Mouse (Mus musculus): Measurements from ENCODE around the gene Isg20. TPM values are rescaled to one million over a fixed set of nuclear protein-coding genes. Genes with fewer than 3 reads are reported as not detected.

Gene Isg20
- total and polyA plus RNA-seq, 3 experiments: 6.9 to 44.2 (median 19.9) TPM

- Histone ChIP-seq H3K4me1 (ENCODE audit: control insufficient read depth in 1 of 2, insufficient read depth in 2 of 2) (0 out of 4 replicates have a peak, but pooled peaks cover 0 to 3% of the 10 kb centered on the region in 2 experiments), H3K4me3 (replicated peaks in 1 of 3; ENCODE audit: low read depth in 2 of 3, low read length in 2 of 3, poor library complexity in 1 of 3) (no peak overlapping the region), H3K27ac (ENCODE audit: insufficient read depth, low read depth) (no peak overlapping the region), H3K36me3 (replicated peaks in 1 of 2; ENCODE audit: control insufficient read depth in 1 of 2, insufficient read depth in 1 of 2, low read length in 1 of 2) (no peaks in the 10 kb centered on the region), H3K9me3 (replicated peaks; ENCODE audit: low read length) (no peaks in the 10 kb centered on the region), H3K9ac (ENCODE audit: insufficient read depth, low read depth) (no peak overlapping the region), H3K27me3 (replicated peaks) (peaks cover 31% of the 10 kb centered on the region), H3K4me2 (ENCODE audit: insufficient read depth, low read depth, poor library complexity, severe bottlenecking) (no peak overlapping the region), H3K79me2 (replicated peaks; ENCODE audit: control insufficient read depth, extremely low read depth, insufficient read depth, poor library complexity, severe bottlenecking) (no peaks in the 10 kb centered on the region)
- TF ChIP-seq POLR2A (IDR thresholded peaks at IDR 0.05; ENCODE audit: low read depth, low read length): no peak
- no peak for TF ChIP-seq MXI1 (IDR thresholded peaks at IDR 0.05; ENCODE audit: low read depth, low read length)
- TF ChIP-seq MAZ (IDR thresholded peaks at IDR 0.05; ENCODE audit: low read depth, low read length): no peak
- no peak for TF ChIP-seq MAFK (IDR thresholded peaks at IDR 0.05; ENCODE audit: insufficient replicate concordance, low read length)
- no peak for TF ChIP-seq MAX (IDR thresholded peaks at IDR 0.05; ENCODE audit: low read length)
- no peak for TF ChIP-seq POLR2AphosphoS2 (IDR thresholded peaks at IDR 0.05; ENCODE audit: low read depth, low read length)
- no peak for TF ChIP-seq ZMIZ1 (IDR thresholded peaks at IDR 0.05; ENCODE audit: low read depth, low read length)
- TF ChIP-seq JUND (conservative IDR thresholded peaks at IDR 0.05; ENCODE audit: low read depth, low read length): no peak
- dilution Hi-C loops (cut with MboI; ENCODE audit: extremely low pct_ligation_motif_present, extremely low pct_unique_long_range_greater_than_20kb, low sequenced_read_pairs): no loop called here
- in situ Hi-C loops (cut with MboI; ENCODE audit: low pct_ligation_motif_present, low pct_unique_long_range_greater_than_20kb, low sequenced_read_pairs): no loop called here
- DNase-seq (ENCODE audit: extremely low read depth): no peak
Measured at GRCm38 (mm10) chr7:78886496-78886895, 26.7 kb upstream of the Isg20 start.

- Histone ChIP-seq H3K27me3 (replicated peaks) (peaks cover 26% of the 10 kb centered on the region), H3K9me3 (replicated peaks; ENCODE audit: low read length) (no peaks in the 10 kb centered on the region), H3K4me2 (ENCODE audit: insufficient read depth, low read depth, poor library complexity, severe bottlenecking) (no peak overlapping the region), H3K79me2 (replicated peaks; ENCODE audit: control insufficient read depth, extremely low read depth, insufficient read depth, poor library complexity, severe bottlenecking) (no peaks in the 10 kb centered on the region), H3K27ac (ENCODE audit: insufficient read depth, low read depth) (no peak overlapping the region), H3K4me1 (ENCODE audit: control insufficient read depth in 1 of 2, insufficient read depth in 2 of 2) (0 out of 4 replicates have a peak, but pooled peaks cover 0 to 3% of the 10 kb centered on the region in 2 experiments), H3K9ac (ENCODE audit: insufficient read depth, low read depth) (no peak overlapping the region), H3K36me3 (replicated peaks in 1 of 2; ENCODE audit: control insufficient read depth in 1 of 2, insufficient read depth in 1 of 2, low read length in 1 of 2) (no peaks in the 10 kb centered on the region), H3K4me3 (replicated peaks in 1 of 3; ENCODE audit: low read depth in 2 of 3, low read length in 2 of 3, poor library complexity in 1 of 3) (no peak overlapping the region)
- no peak for DNase-seq (ENCODE audit: extremely low read depth)
- dilution Hi-C loops (cut with MboI; ENCODE audit: extremely low pct_ligation_motif_present, extremely low pct_unique_long_range_greater_than_20kb, low sequenced_read_pairs): no loop called here
- in situ Hi-C loops (cut with MboI; ENCODE audit: low pct_ligation_motif_present, low pct_unique_long_range_greater_than_20kb, low sequenced_read_pairs): no loop called here
- TF ChIP-seq HCFC1 (IDR thresholded peaks at IDR 0.05; ENCODE audit: low read depth, low read length): no peak
- no peak for TF ChIP-seq RCOR1 (conservative IDR thresholded peaks at IDR 0.05; ENCODE audit: low read depth, low read length)
- no peak for TF ChIP-seq MXI1 (IDR thresholded peaks at IDR 0.05; ENCODE audit: low read depth, low read length)
- TF ChIP-seq CHD1 (IDR thresholded peaks at IDR 0.05; ENCODE audit: low read depth, low read length): no peak
- no peak for TF ChIP-seq PAX5 (IDR thresholded peaks at IDR 0.05; ENCODE audit: low read length)
- TF ChIP-seq RAD21 (IDR thresholded peaks at IDR 0.05; ENCODE audit: low read depth, low read length): no peak
- TF ChIP-seq NRF1 (IDR thresholded peaks at IDR 0.05; ENCODE audit: low read depth, low read length): no peak
- no peak for TF ChIP-seq MYC (IDR thresholded peaks at IDR 0.05; ENCODE audit: low read depth, low read length)
- TF ChIP-seq USF2 (conservative IDR thresholded peaks at IDR 0.05; ENCODE audit: low read depth, low read length): no peak
- no peak for TF ChIP-seq TBP (conservative IDR thresholded peaks at IDR 0.05; ENCODE audit: low read depth, low read length)
- TF ChIP-seq ETS1 (conservative IDR thresholded peaks at IDR 0.05; ENCODE audit: low read depth, low read length): no peak
- no peak for TF ChIP-seq JUND (conservative IDR thresholded peaks at IDR 0.05; ENCODE audit: low read depth, low read length)
- TF ChIP-seq E2F4 (IDR thresholded peaks at IDR 0.05; ENCODE audit: insufficient replicate concordance, low read depth, low read length): no peak
Measured at GRCm38 (mm10) chr7:78887431-78887842, 25.8 kb upstream of the Isg20 start.

All from CH12.LX (cell line).